Mouse (Mus musculus) kidney, embryonic 14.5 days (tissue): ENCODE results near the gene Sh2b2. TPM values are rescaled to one million over a fixed set of nuclear protein-coding genes. Genes with fewer than 3 reads are reported as not detected.

Experiments
- ATAC-seq: fragments of 200-750 bp; cut with Nextera tagmentation; 2 replicates; pipeline ENCODE4 v1.8.0; 2017; ENCODE audit warnings: moderate number of reproducible peaks, mild to moderate bottlenecking, moderate TSS enrichment, moderate library complexity; ENCODE audit not compliant: low FRiP score, low TSS enrichment
- H3K27ac ChIP-seq: fragments of 300-500 bp; sonication (generic); 2 replicates; pipeline ENCODE4 v1.5.1; 2014; ENCODE audit warnings: low read depth, mild to moderate bottlenecking, low read length, moderate library complexity, mixed read lengths
- H3K27me3 ChIP-seq: fragments of 300-500 bp; sonication (generic); 2 replicates; pipeline ENCODE4 v1.6.1; 2014; ENCODE audit warnings: mild to moderate bottlenecking, low read length; ENCODE audit not compliant: control insufficient read depth, insufficient read depth
- H3K36me3 ChIP-seq: fragments of 300-500 bp; sonication (generic); 2 replicates; pipeline ENCODE4 v1.6.1; 2014; ENCODE audit warnings: low read length, mixed read lengths; ENCODE audit not compliant: control insufficient read depth, insufficient read depth
- H3K4me1 ChIP-seq: fragments of 300-500 bp; sonication (generic); 2 replicates; pipeline ENCODE4 v1.6.1; 2014; ENCODE audit warnings: low read length, mixed read lengths; ENCODE audit not compliant: control insufficient read depth, insufficient read depth
- H3K4me2 ChIP-seq: fragments of 300-500 bp; sonication (generic); replicated peaks from 2 replicates; pipeline ENCODE4 v1.6.1; 2014; ENCODE audit warnings: low read depth, mild to moderate bottlenecking, low read length
- H3K4me3 ChIP-seq: fragments of 300-500 bp; sonication (generic); 2 replicates; pipeline ENCODE4 v1.5.1; 2014; ENCODE audit warnings: mild to moderate bottlenecking, low read length
- H3K9ac ChIP-seq: fragments of 300-500 bp; sonication (generic); 2 replicates; pipeline ENCODE4 v1.6.1; 2014; ENCODE audit warnings: low read depth, mild to moderate bottlenecking, low read length, moderate library complexity
- H3K9me3 ChIP-seq: fragments of 300-500 bp; sonication (generic); 2 replicates; pipeline ENCODE4 v1.6.1; 2016; ENCODE audit warnings: low read length; ENCODE audit not compliant: control insufficient read depth
- whole genome bisulfite sequencing: fragments of 180-500 bp; shearing (Covaris S2); extraction: QIAGEN DNeasy Blood & Tissue Kit; methylation state at CpG from one replicate; pipeline ENCODE4 v1.1.7; 2014; 5-methylcytosine and 5-hydroxymethylcytosine counted together
- polyA plus RNA-seq: library from polyadenylated mRNA; unstranded; fragments of >200 nt; fragmentation: Nextera tagmentation; extraction: Ambion mirVana; gene quantifications from 2 replicates; pipeline ENCODE4 v1.2.1, GENCODE M21; 2014

Sh2b2 gene
- polyA plus RNA-seq, 1 experiment from 2014 or later, result 5.4 TPM

- 90% methylated on average over 39 of the region's 43 CpGs for WGBS
- Histone ChIP-seq H3K4me2 (no peak overlapping the region), H3K27me3 (no peaks in the 10 kb centered on the region), H3K4me3 (no peak overlapping the region), H3K4me1 (no peaks in the 10 kb centered on the region), H3K27ac (no peak overlapping the region), H3K36me3 (peaks cover 77% of the 10 kb centered on the region), H3K9me3 (no peaks in the 10 kb centered on the region), H3K9ac (no peak overlapping the region)
- ATAC-seq, result no peak
Observed at GRCm38 (mm10) chr5:136274739-136275138, 28.4 kb upstream of the Sh2b2 start.

GRCm38 (mm10) chr5:136269937-136270336 is 23.6 kb upstream of the Sh2b2 start:
- Histone ChIP-seq H3K4me1 (no peaks in the 10 kb centered on the region), H3K9me3 (no peaks in the 10 kb centered on the region), H3K27ac (no peak overlapping the region), H3K4me3 (no peak overlapping the region), H3K4me2 (no peak overlapping the region), H3K36me3 (peaks cover 29% of the 10 kb centered on the region), H3K27me3 (no peaks in the 10 kb centered on the region), H3K9ac (no peak overlapping the region)
- 83% methylated on average over 4 of the region's 4 CpGs for WGBS
- ATAC-seq, result no peak

- Histone ChIP-seq H3K4me3 (no peak overlapping the region), H3K9ac (no peak overlapping the region), H3K36me3 (no peaks in the 10 kb centered on the region), H3K27ac (no peak overlapping the region), H3K4me2 (no peak overlapping the region), H3K4me1 (no peaks in the 10 kb centered on the region), H3K27me3 (no peaks in the 10 kb centered on the region), H3K9me3 (no peaks in the 10 kb centered on the region)
- 80% methylated on average over 7 of the region's 7 CpGs for WGBS
- no peak for ATAC-seq
Observed at GRCm38 (mm10) chr5:136266077-136266476, 19.7 kb upstream of the Sh2b2 start.

GRCm38 (mm10) chr5:136263342-136263741 is 17.0 kb upstream of the Sh2b2 start:
- Histone ChIP-seq H3K27ac (no peak overlapping the region), H3K9ac (no peak overlapping the region), H3K36me3 (no peaks in the 10 kb centered on the region), H3K4me2 (no peak overlapping the region), H3K4me3 (no peak overlapping the region), H3K27me3 (no peaks in the 10 kb centered on the region), H3K9me3 (no peaks in the 10 kb centered on the region), H3K4me1 (no peaks in the 10 kb centered on the region)
- no peak for ATAC-seq
- 90% methylated on average over 4 of the region's 4 CpGs for WGBS

GRCm38 (mm10) chr5:136258919-136259318 is 12.6 kb upstream of the Sh2b2 start:
- Histone ChIP-seq H3K27ac (no peak overlapping the region), H3K4me2 (no peak overlapping the region), H3K9me3 (no peaks in the 10 kb centered on the region), H3K9ac (no peak overlapping the region), H3K27me3 (no peaks in the 10 kb centered on the region), H3K36me3 (no peaks in the 10 kb centered on the region), H3K4me3 (no peak overlapping the region), H3K4me1 (no peaks in the 10 kb centered on the region)
- 31% methylated on average over 6 of the region's 6 CpGs for WGBS
- peak; percentile 53; the same call in 1 of the 2 replicates for ATAC-seq

- Histone ChIP-seq H3K4me3 (no peak overlapping the region), H3K9ac (no peak overlapping the region), H3K27ac (no peak overlapping the region), H3K27me3 (no peaks in the 10 kb centered on the region), H3K4me2 (no peak overlapping the region), H3K36me3 (0 out of 2 replicates have a peak, but pooled peaks cover 2% of the 10 kb centered on the region), H3K9me3 (no peaks in the 10 kb centered on the region), H3K4me1 (no peaks in the 10 kb centered on the region)
- 17% methylated on average over 17 of the region's 17 CpGs for WGBS
- ATAC-seq, result peak; percentile 32
Observed at GRCm38 (mm10) chr5:136252899-136253298, 6.5 kb upstream of the Sh2b2 start.

GRCm38 (mm10) chr5:136251004-136251403 is 4.6 kb upstream of the Sh2b2 start:
- Histone ChIP-seq H3K4me3 (no peak overlapping the region), H3K27me3 (no peaks in the 10 kb centered on the region)
- WGBS, result 57% methylated on average over 7 of the region's 7 CpGs

GRCm38 (mm10) chr5:136248441-136248840 is 2.1 kb upstream of the Sh2b2 start:
- no peak overlapping the region for H3K9ac ChIP-seq
- H3K27ac ChIP-seq, result no peak overlapping the region
- no peak for ATAC-seq
- H3K27me3 ChIP-seq, result no peaks in the 10 kb centered on the region
- 0 out of 2 replicates have a peak, but pooled peaks cover 2% of the 10 kb centered on the region for H3K36me3 ChIP-seq
- peaks cover 8% of the 10 kb centered on the region; the same call in 1 of the 2 replicates for H3K4me1 ChIP-seq
- H3K4me3 ChIP-seq, result no peak overlapping the region
- no peaks in the 10 kb centered on the region for H3K9me3 ChIP-seq
- H3K4me2 ChIP-seq, result no peak overlapping the region
- WGBS, result 60% methylated on average over 6 of the region's 6 CpGs

More at GRCm38 (mm10) chr5:136251004-136251403, 4.6 kb upstream of the Sh2b2 start:
- Histone ChIP-seq H3K4me2 (no peak overlapping the region), H3K9me3 (no peaks in the 10 kb centered on the region), H3K27ac (no peak overlapping the region), H3K9ac (no peak overlapping the region), H3K4me1 (no peaks in the 10 kb centered on the region), H3K36me3 (0 out of 2 replicates have a peak, but pooled peaks cover 2% of the 10 kb centered on the region)
- no peak for ATAC-seq

- Histone ChIP-seq H3K4me1 (peaks cover 8% of the 10 kb centered on the region; the same call in 1 of the 2 replicates), H3K27ac (no peak overlapping the region), H3K36me3 (0 out of 2 replicates have a peak, but pooled peaks cover 2% of the 10 kb centered on the region), H3K27me3 (no peaks in the 10 kb centered on the region), H3K9me3 (no peaks in the 10 kb centered on the region), H3K4me3 (peak overlapping the region; percentile 60), H3K9ac (peak overlapping the region; percentile 60; the same call in 1 of the 2 replicates), H3K4me2 (peak overlapping the region; percentile 93)
- ATAC-seq, result peak; percentile 0; the same call in 1 of the 2 replicates
- 11% methylated on average over 15 of the region's 15 CpGs for WGBS
Observed at GRCm38 (mm10) chr5:136245541-136246451, 560 bp downstream of the Sh2b2 start.
